Mouse (Mus musculus) midbrain, embryonic 15.5 days (tissue): Measurements from ENCODE around the gene H2-Q6. TPM values are rescaled to one million over a fixed set of nuclear protein-coding genes. Genes with fewer than 3 reads are reported as not detected.
"Not testable (repeated sequence)": the region's sequence is repeated elsewhere in the genome, so short reads cannot be mapped to it uniquely, and the experiment has no call there.

ENCODE experiments used
- ATAC-seq: fragments of 200-750 bp; cut with Nextera tagmentation; replicated peaks from 2 replicates; pipeline ENCODE4 v1.8.0; 2017; ENCODE audit warnings: moderate TSS enrichment
- H3K27ac ChIP-seq: fragments of 300-500 bp; sonication (generic); 2 replicates; pipeline ENCODE4 v1.5.1; 2015; ENCODE audit warnings: mild to moderate bottlenecking, inconsistent platforms
- H3K27me3 ChIP-seq: fragments of 300-500 bp; sonication (generic); replicated peaks from 2 replicates; pipeline ENCODE4 v1.6.1; 2015; ENCODE audit warnings: inconsistent platforms
- H3K36me3 ChIP-seq: fragments of 300-500 bp; sonication (generic); replicated peaks from 2 replicates; pipeline ENCODE4 v1.6.1; 2015; ENCODE audit warnings: inconsistent platforms
- H3K4me1 ChIP-seq: fragments of 300-500 bp; sonication (generic); 2 replicates; pipeline ENCODE4 v1.6.1; 2015; ENCODE audit warnings: inconsistent platforms
- H3K4me2 ChIP-seq: fragments of 300-500 bp; sonication (generic); 2 replicates; pipeline ENCODE4 v1.6.1; 2015; ENCODE audit warnings: inconsistent platforms, mild to moderate bottlenecking, moderate library complexity
- H3K4me3 ChIP-seq: fragments of 300-500 bp; sonication (generic); 2 replicates; pipeline ENCODE4 v1.5.1; 2015; ENCODE audit warnings: mild to moderate bottlenecking, inconsistent platforms
- H3K9ac ChIP-seq: fragments of 300-500 bp; sonication (generic); 2 replicates; pipeline ENCODE4 v1.6.1; 2015; ENCODE audit warnings: mild to moderate bottlenecking, inconsistent platforms
- H3K9me3 ChIP-seq: fragments of 300-500 bp; sonication (generic); 2 replicates; pipeline ENCODE4 v1.6.1; 2016; ENCODE audit warnings: inconsistent platforms
- WGBS: fragments of 180-500 bp; shearing (Covaris S2); methylation state at CpG from one replicate; pipeline ENCODE4 v1.1.7; 2015; ENCODE audit warnings: mixed read lengths; 5-methylcytosine and 5-hydroxymethylcytosine counted together
- polyA plus RNA-seq: library from polyadenylated mRNA; unstranded; fragments of >200 nt; fragmentation: Nextera tagmentation; extraction: Ambion mirVana; gene quantifications from 2 replicates; pipeline ENCODE4 v1.2.1, GENCODE M21; 2015

The H2-Q6 gene
- polyA plus RNA-seq: 0.89 and 1.1 TPM in 2 replicates

DNA sequence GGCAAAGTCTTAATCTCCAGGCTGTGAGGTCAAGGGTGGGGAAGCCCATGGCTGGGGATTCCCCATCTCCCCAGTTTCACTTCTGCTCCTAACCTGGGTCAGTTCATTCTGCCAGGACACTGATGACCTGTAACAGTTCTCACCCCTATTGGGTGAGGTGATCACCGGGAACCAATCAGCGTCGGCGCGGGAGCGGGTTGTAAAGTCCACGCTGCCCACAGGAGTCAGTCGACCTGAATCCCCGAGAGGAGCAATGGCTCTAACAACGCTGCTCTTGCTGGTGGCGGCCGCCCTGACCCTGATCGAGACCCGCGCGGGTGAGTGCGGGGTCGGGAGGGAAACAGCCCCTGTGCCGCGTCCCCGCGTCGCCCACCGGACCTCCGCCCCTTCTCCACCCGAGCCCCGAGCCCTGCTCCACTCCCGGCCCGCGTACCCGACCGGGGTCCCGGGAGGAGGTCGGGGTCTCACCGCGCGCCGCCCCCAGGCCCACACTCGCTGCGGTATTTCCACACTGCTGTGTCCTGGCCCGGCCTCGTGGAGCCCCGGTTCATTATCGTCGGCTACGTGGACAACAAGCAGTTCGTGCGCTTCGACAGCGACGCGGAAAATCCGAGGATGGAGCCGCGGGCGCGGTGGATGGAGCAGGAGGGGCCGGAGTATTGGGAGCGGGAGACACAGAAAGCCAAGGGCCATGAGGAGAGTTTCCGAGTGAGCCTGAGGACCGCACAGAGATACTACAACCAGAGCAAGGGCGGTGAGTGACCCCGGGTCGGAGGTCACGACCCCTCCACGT, at the start of gene H2-Q6:
H2-Q6 (plus strand) TSS at position 227 of the 793 bp plus-strand sequence.
- Histone ChIP-seq H3K9ac (0 out of 2 replicates have a peak within 1 kb of the TSS, but pooled peaks have one; percentile 23), H3K4me3 (peak within 1 kb of the TSS; percentile 39), H3K27me3 (peaks cover 18% of the 10 kb centered on the region), H3K4me2 (peak within 1 kb of the TSS; percentile 69)
- not testable (repeated sequence) for H3K9me3 ChIP-seq, H3K27ac ChIP-seq, H3K36me3 ChIP-seq, H3K4me1 ChIP-seq
- 1% methylated on average over 58 of the region's 66 CpGs for whole genome bisulfite sequencing
- ATAC-seq: peak; percentile 77

DNA sequence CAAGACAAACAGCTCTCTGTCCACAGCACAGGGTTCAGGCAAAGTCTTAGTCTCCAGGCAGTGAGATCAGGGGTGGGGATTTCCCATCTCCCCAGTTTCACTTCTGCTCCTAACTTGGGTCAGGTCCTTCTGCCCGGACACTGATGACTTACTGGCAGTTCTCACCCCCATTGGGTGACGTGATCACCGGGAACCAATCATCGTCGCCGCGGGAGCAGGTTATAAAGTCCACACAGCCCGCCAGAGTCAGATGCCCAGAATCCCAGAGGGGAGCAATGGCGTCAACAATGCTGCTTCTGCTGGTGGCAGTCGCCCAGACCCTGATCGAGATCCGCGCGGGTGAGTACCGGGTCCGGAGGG, 45.3 kb upstream of the H2-Q6 start, which contains the start of gene H2-Q4:
H2-Q4 (plus strand) TSS at position 249 of the 360 bp plus-strand sequence.
- Histone ChIP-seq H3K4me2 (peak within 1 kb of the TSS; percentile 94), H3K27ac (no peak within 1 kb of the TSS), H3K27me3 (peaks cover 14% of the 10 kb centered on the region; the same call in 1 of the 2 replicates), H3K4me3 (peak within 1 kb of the TSS; percentile 47), H3K9me3 (no peaks in the 10 kb centered on the region), H3K4me1 (peaks cover 11% of the 10 kb centered on the region), H3K36me3 (no peaks in the 10 kb centered on the region), H3K9ac (peak within 1 kb of the TSS; percentile 34; the same call in 1 of the 2 replicates)
- under 1% methylated on average over 16 of the region's 16 CpGs for WGBS
- ATAC-seq: peak; percentile 74

DNA sequence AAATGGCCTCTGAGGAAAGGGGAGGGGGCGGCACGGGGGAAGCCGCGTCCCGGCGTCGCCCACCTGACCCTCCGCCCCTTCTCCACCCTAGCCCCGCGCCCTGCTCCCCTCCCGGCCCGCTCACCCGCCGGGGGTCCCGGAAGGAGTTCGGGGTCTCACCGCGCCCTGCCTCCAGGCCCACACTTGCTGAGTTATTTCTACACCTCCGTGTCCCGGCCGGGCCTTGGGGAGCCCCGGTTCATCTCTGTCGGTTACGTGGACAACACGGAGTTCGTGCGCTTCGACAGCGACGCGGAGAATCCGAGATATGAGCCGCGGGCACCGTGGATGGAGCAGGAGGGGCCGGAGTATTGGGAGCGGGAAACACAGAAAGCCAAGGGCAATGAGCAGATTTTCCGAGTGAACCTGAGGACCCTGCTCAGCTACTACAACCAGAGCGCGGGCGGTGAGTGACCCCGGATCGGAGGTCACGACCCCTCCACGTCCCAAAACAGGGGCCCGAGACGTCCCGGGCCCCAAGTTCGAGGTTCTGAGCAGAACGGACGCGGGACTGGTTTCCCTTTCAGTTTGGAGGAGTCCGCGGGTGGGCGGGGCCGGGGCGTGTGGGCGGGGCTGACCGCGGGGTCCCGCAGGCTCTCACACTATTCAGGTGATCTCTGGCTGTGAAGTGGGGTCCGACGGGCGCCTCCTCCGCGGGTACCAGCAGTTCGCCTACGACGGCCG, 44.8 kb upstream of the H2-Q6 start:
- no peak overlapping the region for H3K27ac ChIP-seq
- WGBS: 1% methylated on average over 69 of the region's 70 CpGs
- H3K9ac ChIP-seq: peak overlapping the region; percentile 34; the same call in 1 of the 2 replicates
- peaks cover 14% of the 10 kb centered on the region; the same call in 1 of the 2 replicates for H3K27me3 ChIP-seq
- peaks cover 11% of the 10 kb centered on the region for H3K4me1 ChIP-seq
- H3K4me2 ChIP-seq: peak overlapping the region; percentile 94
- H3K9me3 ChIP-seq: no peaks in the 10 kb centered on the region
- H3K36me3 ChIP-seq: no peaks in the 10 kb centered on the region
- peak; percentile 37; the same call in 1 of the 2 replicates for ATAC-seq
- peak overlapping the region; percentile 47 for H3K4me3 ChIP-seq

DNA sequence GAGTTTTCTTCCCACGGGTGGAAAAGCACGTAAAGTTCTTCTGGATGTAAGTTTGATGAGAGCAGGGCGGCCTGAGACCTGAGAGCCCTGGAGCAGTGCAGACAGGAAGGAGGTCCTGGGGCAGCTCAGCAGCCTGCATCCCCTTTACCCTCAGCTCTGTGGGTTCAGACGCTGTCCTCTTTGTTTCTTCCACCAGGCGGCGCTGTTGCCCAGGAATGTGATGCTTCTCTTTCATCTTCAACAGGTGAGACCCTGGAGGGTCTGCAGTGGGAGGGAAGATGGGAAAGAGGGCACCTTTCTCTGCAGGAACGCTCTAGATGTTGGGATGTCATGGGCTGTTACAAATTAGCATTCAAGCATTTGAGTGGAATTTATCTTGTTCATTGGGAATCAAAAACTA, 34.9 kb upstream of the H2-Q6 start:
- not testable (repeated sequence) for H3K27ac ChIP-seq, H3K4me2 ChIP-seq, H3K4me3 ChIP-seq, H3K4me1 ChIP-seq, ATAC-seq, H3K9ac ChIP-seq, H3K36me3 ChIP-seq, H3K27me3 ChIP-seq, H3K9me3 ChIP-seq
- WGBS: 3% methylated on average over 7 of the region's 7 CpGs

DNA sequence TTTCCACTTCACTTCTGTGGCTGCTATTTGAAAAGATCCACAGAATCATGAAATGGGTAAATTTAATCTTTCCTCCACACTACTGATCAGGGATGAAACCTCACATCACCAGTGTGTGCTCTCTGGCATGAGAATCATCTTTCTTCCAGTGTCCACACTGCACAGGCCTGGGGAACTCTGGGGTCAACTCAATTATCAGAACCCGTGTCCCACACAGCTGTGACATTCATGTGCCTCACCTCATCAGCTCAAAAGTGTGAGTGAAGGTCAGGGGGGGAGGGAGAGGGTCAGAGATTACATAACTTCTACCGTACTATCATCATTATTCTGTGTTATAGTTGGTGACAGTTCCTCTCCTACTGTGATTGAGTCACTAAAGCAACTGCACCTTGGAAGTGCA, 32.0 kb upstream of the H2-Q6 start:
- not testable (repeated sequence) for H3K9me3 ChIP-seq, H3K9ac ChIP-seq, H3K4me3 ChIP-seq, H3K4me2 ChIP-seq, H3K4me1 ChIP-seq, ATAC-seq, H3K27me3 ChIP-seq, H3K36me3 ChIP-seq, H3K27ac ChIP-seq
- 72% methylated on average over 2 of the region's 2 CpGs for WGBS

DNA sequence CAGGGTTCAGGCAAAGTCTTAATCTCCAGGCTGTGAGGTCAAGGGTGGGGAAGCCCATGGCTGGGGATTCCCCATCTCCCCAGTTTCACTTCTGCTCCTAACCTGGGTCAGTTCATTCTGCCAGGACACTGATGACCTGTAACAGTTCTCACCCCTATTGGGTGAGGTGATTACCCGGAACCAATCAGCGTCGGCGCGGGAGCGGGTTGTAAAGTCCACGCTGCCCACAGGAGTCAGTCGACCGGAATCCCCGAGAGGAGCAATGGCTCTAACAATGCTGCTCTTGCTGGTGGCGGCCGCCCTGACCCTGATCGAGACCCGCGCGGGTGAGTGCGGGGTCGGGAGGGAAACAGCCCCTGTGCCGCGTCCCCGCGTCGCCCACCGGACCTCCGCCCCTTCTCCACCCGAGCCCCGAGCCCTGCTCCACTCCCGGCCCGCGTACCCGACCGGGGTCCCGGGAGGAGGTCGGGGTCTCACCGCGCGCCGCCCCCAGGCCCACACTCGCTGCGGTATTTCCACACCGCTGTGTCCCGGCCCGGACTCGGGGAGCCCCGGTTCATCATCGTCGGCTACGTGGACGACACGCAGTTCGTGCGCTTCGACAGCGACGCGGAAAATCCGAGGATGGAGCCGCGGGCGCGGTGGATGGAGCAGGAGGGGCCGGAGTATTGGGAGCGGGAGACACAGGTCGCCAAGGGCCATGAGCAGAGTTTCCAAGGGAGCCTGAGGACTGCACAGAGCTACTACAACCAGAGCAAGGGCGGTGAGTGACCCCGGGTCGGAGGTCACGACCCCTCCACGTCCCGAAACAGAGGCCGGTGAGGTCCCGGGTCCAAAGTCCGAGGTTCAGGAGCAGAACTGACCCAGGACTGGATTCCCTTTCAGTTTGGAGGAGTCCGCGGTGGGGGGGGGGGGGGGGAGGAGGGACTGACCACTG, 30.5 kb upstream of the H2-Q6 start:
- peak overlapping the region; percentile 50 for H3K4me2 ChIP-seq
- not testable (repeated sequence) for H3K4me1 ChIP-seq, H3K27ac ChIP-seq, H3K9me3 ChIP-seq, H3K27me3 ChIP-seq, H3K36me3 ChIP-seq, H3K9ac ChIP-seq
- H3K4me3 ChIP-seq: peak overlapping the region; percentile 28
- 1% methylated on average over 52 of the region's 75 CpGs for WGBS
- peak; percentile 79 for ATAC-seq

DNA sequence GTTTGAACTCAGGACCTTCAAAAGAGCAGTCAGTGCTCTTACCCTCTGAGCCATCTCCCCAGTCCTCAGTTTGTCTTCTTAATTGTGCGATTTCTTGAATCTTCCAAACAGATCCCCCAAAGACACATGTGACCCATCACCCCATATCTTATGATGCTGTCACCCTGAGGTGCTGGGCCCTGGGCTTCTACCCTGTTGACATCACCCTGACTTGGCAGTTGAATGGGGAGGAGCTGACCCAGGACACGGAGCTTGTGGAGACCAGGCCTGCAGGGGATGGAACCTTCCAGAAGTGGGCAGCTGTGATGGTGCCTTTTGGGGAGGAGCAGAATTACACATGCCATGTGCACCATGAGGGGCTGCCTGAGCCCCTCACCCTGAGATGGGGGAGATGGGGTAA, 27.7 kb upstream of the H2-Q6 start:
- H3K36me3 ChIP-seq, H3K9ac ChIP-seq, ATAC-seq, H3K4me3 ChIP-seq, H3K27ac ChIP-seq, H3K4me2 ChIP-seq, H3K27me3 ChIP-seq, H3K9me3 ChIP-seq, H3K4me1 ChIP-seq: not testable (repeated sequence)
- 86% methylated on average over 2 of the region's 2 CpGs for WGBS

DNA sequence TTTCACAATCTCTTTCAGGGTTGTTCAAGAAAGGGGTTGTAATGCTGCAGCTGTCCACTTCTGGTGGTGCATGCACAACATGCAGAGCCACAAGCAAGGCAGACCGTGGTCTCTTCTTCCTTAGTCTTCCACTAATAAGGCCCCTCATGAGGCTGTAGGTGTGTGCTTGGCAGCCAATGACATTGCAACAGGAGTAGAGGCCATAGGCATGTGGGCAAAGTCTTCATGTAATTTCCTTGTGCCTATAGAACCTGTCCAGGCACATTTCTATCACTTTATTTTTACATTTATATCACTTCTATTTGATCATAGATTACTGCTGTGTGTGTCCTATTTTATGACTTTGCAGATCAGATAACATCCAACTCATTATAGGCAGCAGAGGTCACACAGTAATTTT, 11.6 kb upstream of the H2-Q6 start:
- not testable (repeated sequence) for H3K4me3 ChIP-seq, H3K27me3 ChIP-seq, H3K36me3 ChIP-seq, H3K4me1 ChIP-seq, H3K4me2 ChIP-seq, ATAC-seq, H3K9ac ChIP-seq, H3K27ac ChIP-seq, H3K9me3 ChIP-seq
- WGBS: no CpG with 5 or more reads among the region's 1 CpGs

DNA sequence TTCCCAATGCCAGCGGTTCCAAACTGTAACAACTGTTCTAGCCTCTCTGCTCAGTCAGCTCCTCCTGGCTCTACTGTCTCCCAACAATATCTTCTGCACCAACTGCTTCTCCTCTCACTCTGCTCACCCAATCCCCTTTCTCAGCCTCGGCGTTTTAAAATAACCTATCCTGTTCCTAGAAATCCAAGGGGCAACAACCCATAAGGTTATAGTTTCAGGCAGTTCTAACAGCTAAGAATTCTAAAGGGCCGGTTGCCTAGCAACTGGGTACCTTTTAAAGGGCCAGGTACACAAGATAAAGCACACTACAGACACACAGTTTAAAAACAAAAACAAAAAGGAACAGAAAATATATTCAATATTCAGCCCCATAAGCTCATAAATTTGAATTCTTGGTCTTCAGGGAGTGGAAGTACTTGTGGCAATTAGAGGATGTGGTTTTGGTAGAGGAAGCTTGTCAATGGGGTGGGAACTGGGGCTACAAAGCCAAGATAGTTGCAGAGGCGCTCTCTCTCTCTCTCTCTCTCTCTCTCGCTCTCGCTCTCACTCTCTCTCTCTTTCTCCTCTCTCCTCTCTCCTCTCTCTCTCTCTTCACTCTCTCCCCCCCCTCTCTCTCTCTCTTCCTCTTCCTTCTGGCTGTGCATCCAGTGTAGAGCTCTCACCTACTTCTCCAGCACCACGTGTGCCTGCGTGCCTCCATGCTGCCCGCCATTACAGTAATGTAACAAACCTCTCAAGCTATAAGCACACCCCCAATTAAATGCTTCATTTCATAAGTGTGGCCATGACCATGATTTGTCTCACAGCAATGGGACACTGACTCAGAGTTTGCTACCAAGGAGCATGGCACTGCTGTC, 9.1 kb upstream of the H2-Q6 start:
- H3K9me3 ChIP-seq, H3K4me3 ChIP-seq, H3K36me3 ChIP-seq, H3K4me1 ChIP-seq, H3K9ac ChIP-seq, H3K27ac ChIP-seq, H3K4me2 ChIP-seq, H3K27me3 ChIP-seq: not testable (repeated sequence)
- ATAC-seq: peak; percentile 89
- 74% methylated on average over 3 of the region's 10 CpGs for WGBS

DNA sequence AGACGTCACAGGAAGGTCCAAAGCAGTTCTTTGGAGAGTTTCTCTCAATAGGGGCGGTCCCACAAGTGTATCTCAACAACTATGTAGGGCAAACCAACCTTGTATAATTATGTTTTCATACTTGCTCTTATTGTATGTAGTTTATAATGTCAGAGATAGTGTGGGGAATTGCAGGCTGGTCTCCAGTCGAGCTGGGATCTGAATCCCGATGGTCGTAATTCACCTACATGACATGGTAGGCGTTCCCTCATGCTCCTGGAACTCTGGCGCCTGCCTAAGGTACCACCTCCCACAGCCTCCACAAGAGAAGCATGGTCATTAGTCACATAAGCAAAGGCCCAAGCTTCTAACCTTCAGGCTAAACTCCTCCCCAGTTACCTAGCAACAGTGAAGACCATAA, 5.9 kb upstream of the H2-Q6 start:
- Histone ChIP-seq H3K9me3 (no peaks in the 10 kb centered on the region), H3K4me3 (no peak overlapping the region), H3K4me1 (no peaks in the 10 kb centered on the region), H3K27ac (no peak overlapping the region), H3K27me3 (0 out of 2 replicates have a peak, but pooled peaks cover 2% of the 10 kb centered on the region), H3K36me3 (no peaks in the 10 kb centered on the region), H3K4me2 (no peak overlapping the region), H3K9ac (no peak overlapping the region)
- ATAC-seq: no peak
- WGBS: 86% methylated on average over 7 of the region's 7 CpGs

DNA sequence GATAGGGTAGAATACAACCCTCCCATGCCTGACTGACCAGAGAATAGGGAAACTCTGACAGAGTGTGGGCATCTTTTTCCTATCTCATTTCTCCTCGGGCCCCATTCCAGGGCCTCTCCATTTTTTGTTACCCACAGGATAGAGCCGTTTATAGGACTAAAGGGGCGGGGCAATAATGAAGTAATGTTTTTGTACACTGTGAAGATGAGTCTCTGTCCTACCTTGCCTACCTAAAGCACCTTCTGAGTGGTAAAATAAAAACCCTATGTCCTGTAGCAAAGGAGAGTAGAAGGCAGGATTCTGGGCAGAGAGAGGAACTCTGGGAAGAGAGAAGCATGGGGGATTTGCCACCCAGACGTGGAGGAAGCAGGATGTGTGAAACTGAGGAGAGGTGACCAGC, 5.1 kb upstream of the H2-Q6 start:
- H3K27ac ChIP-seq, H3K4me1 ChIP-seq, H3K9me3 ChIP-seq, H3K4me3 ChIP-seq, H3K27me3 ChIP-seq, H3K4me2 ChIP-seq, H3K36me3 ChIP-seq, ATAC-seq, H3K9ac ChIP-seq: not testable (repeated sequence)
- WGBS: 73% methylated on average over 4 of the region's 4 CpGs
